In genomic region chr12:14152426-14152825, GRCm38 (mm10) we compare ENCODE assay signal across 8 mouse cellular contexts. TPM values are rescaled to one million over a fixed set of nuclear protein-coding genes. Genes with fewer than 3 reads are reported as not detected.
DNase-seq lines count a peak whose midpoint lies in the region; ATAC-seq lines count a peak whose summit lies in the region.

No protein-coding gene starts in this region.

- peak; percentile 32 for ATAC-seq in midbrain, embryonic 13.5 days

- WGBS in midbrain, embryonic 13.5 days = under 1% methylated on average over 13 of the region's 14 CpGs

- H3K9ac ChIP-seq in midbrain, embryonic 13.5 days (replicated peaks) = peak overlapping the region; percentile 51; the same call in 1 of the 2 replicates

- H3K27me3 ChIP-seq in midbrain, embryonic 13.5 days = peaks cover 7% of the 10 kb centered on the region; the same call in 1 of the 2 replicates

- intact Hi-C loops in left cerebral cortex, postnatal 36 days (cut with DNase I) = loop anchor here (5.0 kb wide), 5 partner anchors 165 to 1355 kb away; no protein-coding TSS in a partner anchor

- DNase-seq in adrenal gland, postnatal 14 days = peak; percentile 35
- DNase-seq in cerebellum, postnatal 10 days = peak; percentile 61 to 63
- peak; percentile 28 to 35 for DNase-seq in frontal cortex, postnatal 25 days (ENCODE audit: low spot score in 2 of 2)
- peak; percentile 63 for DNase-seq in kidney, adult 11 months
- peak; percentile 38 to 44 for DNase-seq in left cerebral cortex, postnatal 36 days (ENCODE audit: low spot score in 2 of 2)
- peak; percentile 4 for DNase-seq in yolk sac, embryonic 10.5 days (ENCODE audit: low spot score)
- DNase-seq in spleen, postnatal 14 days (ENCODE audit: low spot score in 2 of 2) = no peak

- peak overlapping the region; percentile 95 for H3K4me2 ChIP-seq in midbrain, embryonic 13.5 days (replicated peaks)

- no peak overlapping the region for H3K27ac ChIP-seq in midbrain, embryonic 13.5 days

- peaks cover 32% of the 10 kb centered on the region for H3K4me1 ChIP-seq in midbrain, embryonic 13.5 days (replicated peaks)

- H3K9me3 ChIP-seq in midbrain, embryonic 13.5 days = no peaks in the 10 kb centered on the region

- peak overlapping the region; percentile 69 for H3K4me3 ChIP-seq in midbrain, embryonic 13.5 days (replicated peaks)

- H3K36me3 ChIP-seq in midbrain, embryonic 13.5 days = no peaks in the 10 kb centered on the region

RNA-seq across cellular contexts. Expression of gene Fam84a, which starts 0.6 kb away (rescaled TPM):
- 5.1 and 5.2 TPM in 2 replicates for total RNA-seq in adrenal gland, postnatal 14 days (2021)
- 10 to 100 TPM; 69.3 to 90.4 TPM for total RNA-seq in left cerebral cortex, postnatal 36 days (2021)
- 41.8 and 48.4 TPM in 2 replicates for polyA plus RNA-seq in midbrain, embryonic 13.5 days (2015; fragmentation: Nextera tagmentation; extraction: Ambion mirVana)

Comparison
In these comparisons a context has a peak if more than half of its experiments do, and no peak if none do; other contexts are left out.
1. DNase-seq: peak in adrenal gland, postnatal 14 days (single experiment), cerebellum, postnatal 10 days (2 of 2), frontal cortex, postnatal 25 days (2 of 2), kidney, adult 11 months (single experiment), left cerebral cortex, postnatal 36 days (2 of 2) and yolk sac, embryonic 10.5 days (single experiment); none in spleen, postnatal 14 days (0 of 2).
2. RNA of gene Fam84a, which starts 0.6 kb away (total RNA-seq): 69.3 to 90.4 TPM in left cerebral cortex, postnatal 36 days; 5.1 to 5.2 TPM in adrenal gland, postnatal 14 days; every median in the first group is over 10 times any median in the second.